Mouse (Mus musculus): Measurements from ENCODE around the gene Fat2. TPM values are rescaled to one million over a fixed set of nuclear protein-coding genes. Genes with fewer than 3 reads are reported as not detected.

Gene Fat2
- total RNA-seq, 1 experiment from 2014 or later, result not detected

GRCm38 (mm10) chr11:55265647-55266046, 70.7 kb downstream of the Fat2 start:
- no peak for ATAC-seq (replicated peaks; ENCODE audit: insufficient number of reproducible peaks, low FRiP score, low TSS enrichment, poor library complexity, severe bottlenecking)

DNA sequence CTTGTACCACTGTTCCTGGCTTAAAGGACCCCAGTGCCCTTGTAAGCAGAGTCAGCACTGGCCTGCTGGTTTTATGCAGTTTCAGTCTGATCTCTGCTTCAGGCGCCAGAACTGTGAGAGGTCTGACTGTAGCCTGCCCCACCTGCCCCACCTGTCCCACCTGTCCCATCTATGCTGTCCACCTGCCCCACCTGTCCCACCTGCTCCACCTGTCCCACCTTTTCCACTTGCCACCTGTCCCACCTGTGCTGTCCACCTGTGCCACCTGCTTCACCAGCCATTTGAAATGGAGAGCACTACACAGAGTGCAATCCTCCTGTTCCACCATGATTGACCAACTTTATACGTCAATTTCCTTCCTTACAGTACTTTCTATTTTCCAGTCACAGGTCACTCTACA, 72.0 kb downstream of the Fat2 start:
- no peak for ATAC-seq (replicated peaks; ENCODE audit: insufficient number of reproducible peaks, low FRiP score, low TSS enrichment, poor library complexity, severe bottlenecking)

- no peak for ATAC-seq (replicated peaks; ENCODE audit: insufficient number of reproducible peaks, low FRiP score, low TSS enrichment, poor library complexity, severe bottlenecking)
Measured at GRCm38 (mm10) chr11:55262000-55262399, 74.4 kb downstream of the Fat2 start.

- ATAC-seq (replicated peaks; ENCODE audit: insufficient number of reproducible peaks, low FRiP score, low TSS enrichment, poor library complexity, severe bottlenecking), result no peak
Measured at GRCm38 (mm10) chr11:55261105-55261504, 75.3 kb downstream of the Fat2 start.

DNA sequence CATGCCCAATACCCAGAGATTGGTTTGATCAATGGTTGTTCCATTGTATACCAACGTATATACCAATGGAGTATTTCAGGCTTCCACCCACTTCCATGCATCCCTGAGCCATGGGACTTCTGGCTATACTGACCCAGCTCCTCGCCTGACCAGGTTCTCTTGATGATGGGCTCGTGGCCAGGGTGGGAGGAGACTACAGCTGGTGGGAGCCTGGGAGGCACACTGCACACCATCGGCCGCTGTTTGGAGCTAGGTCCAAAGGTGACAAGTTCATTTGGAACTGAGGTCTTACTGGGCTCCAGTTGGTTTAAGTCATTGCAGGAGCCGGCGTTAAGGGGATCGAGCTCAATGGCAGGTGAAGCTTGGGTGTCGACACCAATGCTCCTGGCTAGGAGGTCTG, 83.0 kb downstream of the Fat2 start:
- ATAC-seq (replicated peaks; ENCODE audit: insufficient number of reproducible peaks, low FRiP score, low TSS enrichment, poor library complexity, severe bottlenecking), result no peak

DNA sequence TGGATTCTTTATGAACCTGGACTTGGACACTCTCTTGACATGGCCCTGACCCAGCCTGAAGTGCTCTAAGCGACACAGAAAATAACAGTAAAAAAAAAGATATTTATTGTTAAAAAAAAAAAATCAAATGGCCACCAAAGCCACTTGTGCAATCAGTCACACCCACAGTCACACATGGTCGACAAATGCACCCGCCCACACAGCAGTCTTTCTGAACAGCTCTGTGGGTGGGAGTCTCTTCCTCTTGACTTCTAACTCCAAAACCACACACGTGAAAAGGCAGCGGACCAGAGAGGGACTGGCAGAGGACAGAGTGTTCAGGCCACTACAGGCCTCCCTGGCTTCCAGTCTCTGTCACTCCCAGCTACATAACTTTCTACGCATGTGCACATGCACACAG, 85.8 kb downstream of the Fat2 start:
- no peak for ATAC-seq (replicated peaks; ENCODE audit: insufficient number of reproducible peaks, low FRiP score, low TSS enrichment, poor library complexity, severe bottlenecking)

DNA sequence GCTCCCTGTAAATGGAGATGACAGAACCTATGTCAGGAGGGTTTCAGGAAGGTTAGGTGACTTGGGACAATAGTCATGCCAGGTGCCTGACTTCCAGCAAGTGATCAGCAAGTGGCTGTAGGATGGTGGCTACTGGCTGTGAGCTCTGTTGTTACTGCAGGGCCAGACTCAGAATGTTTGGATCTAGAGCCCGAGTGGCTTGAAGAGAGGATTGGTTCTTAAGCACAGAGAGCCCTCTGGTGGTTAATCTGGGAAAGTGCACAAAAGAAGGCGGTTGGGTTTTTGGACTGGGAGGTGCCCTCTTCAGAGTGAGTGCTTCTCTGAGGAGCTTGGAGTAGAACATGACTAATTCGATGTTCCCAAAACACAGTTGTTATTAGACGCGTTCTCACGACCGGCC, 95.8 kb downstream of the Fat2 start:
- ATAC-seq (replicated peaks; ENCODE audit: insufficient number of reproducible peaks, low FRiP score, low TSS enrichment, poor library complexity, severe bottlenecking), result peak; percentile 80

- no peak for ATAC-seq (replicated peaks; ENCODE audit: insufficient number of reproducible peaks, low FRiP score, low TSS enrichment, poor library complexity, severe bottlenecking)
Measured at GRCm38 (mm10) chr11:55239496-55239895, 96.9 kb downstream of the Fat2 start.

DNA sequence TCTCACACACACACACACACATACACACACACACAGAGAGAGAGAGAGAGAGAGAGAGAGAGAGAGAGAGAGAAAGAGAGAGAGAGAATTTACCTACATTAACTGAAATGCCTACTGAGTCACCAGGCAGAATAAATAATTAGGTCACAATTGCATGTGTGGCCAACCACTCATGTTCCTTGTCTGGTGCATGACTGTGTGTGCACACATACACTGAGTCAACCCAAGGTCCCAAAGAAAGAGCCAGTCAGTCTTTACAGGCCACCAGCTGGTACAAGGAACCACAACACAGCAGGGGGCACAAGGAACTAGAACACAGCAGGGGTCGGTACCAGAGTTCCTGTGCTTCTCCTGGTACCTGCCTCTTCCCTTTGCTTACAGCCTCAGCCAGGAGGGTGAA, 99.5 kb downstream of the Fat2 start:
- ATAC-seq (replicated peaks; ENCODE audit: insufficient number of reproducible peaks, low FRiP score, low TSS enrichment, poor library complexity, severe bottlenecking), result no peak

- no peak for ATAC-seq (replicated peaks; ENCODE audit: insufficient number of reproducible peaks, low FRiP score, low TSS enrichment, poor library complexity, severe bottlenecking)
Measured at GRCm38 (mm10) chr11:55234791-55235190, 101.6 kb downstream of the Fat2 start.

DNA sequence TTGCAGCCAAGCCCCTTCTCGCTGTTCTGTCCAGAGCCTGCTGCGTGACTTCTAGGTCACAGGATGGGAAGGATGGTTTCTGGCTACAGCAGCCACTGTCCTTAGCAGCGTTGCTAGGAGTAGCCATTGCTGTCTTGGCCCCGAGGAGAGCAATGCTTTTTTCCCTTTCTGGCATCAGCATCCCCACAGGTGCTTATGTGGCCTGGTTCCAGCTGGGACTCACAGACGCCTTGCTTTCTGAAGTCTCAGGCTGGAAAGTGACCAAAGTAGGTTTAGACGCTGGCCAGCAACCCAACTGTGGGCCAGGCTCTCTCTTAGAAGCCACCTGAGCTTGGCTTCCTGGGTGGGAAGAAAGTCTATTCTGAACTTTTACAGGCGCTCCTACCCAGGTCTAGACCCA, 102.1 kb downstream of the Fat2 start:
- no peak for ATAC-seq (replicated peaks; ENCODE audit: insufficient number of reproducible peaks, low FRiP score, low TSS enrichment, poor library complexity, severe bottlenecking)

- ATAC-seq (replicated peaks; ENCODE audit: insufficient number of reproducible peaks, low FRiP score, low TSS enrichment, poor library complexity, severe bottlenecking), result no peak
Measured at GRCm38 (mm10) chr11:55231034-55231433, 105.3 kb downstream of the Fat2 start.

DNA sequence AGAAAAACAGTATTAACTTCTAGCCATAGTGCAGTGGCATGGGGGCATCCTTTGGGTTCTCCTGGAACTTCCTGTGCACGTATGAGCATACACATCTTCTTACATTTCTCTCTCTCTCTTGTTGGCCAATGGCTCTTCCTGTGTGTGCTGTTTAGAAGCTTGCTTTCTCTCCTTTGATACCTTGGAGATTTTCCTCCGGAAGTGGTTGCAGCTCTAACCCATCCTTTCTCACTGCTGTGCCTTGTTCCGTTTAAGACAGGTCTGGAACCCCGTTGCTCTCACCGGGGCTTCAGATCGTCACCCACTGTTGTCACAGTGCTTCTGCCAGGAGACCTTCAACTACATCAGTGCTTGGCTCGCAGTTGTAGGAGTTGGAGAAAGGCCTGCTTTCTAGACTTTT, 115.1 kb downstream of the Fat2 start:
- ATAC-seq (replicated peaks; ENCODE audit: insufficient number of reproducible peaks, low FRiP score, low TSS enrichment, poor library complexity, severe bottlenecking), result no peak

DNA sequence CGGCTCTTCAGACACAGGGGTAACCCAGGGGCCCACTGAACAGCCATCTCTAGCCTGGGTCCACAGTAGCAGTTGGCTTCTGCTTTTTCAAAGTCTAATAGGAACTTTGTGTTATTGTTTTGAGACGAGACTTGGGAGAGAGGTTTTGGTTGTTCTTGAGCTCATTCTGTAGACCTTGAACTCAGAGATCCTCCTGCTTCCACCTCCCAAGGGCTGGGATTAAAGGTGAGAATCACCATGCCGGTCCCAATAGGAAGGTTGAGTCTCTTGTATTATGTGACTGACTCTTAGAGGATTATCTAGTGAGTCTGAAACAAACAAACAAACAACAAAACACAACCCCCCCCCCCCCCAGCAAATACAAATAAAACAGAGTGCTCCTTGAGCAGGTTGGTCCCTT, 117.9 kb downstream of the Fat2 start:
- ATAC-seq (replicated peaks; ENCODE audit: insufficient number of reproducible peaks, low FRiP score, low TSS enrichment, poor library complexity, severe bottlenecking), result no peak

DNA sequence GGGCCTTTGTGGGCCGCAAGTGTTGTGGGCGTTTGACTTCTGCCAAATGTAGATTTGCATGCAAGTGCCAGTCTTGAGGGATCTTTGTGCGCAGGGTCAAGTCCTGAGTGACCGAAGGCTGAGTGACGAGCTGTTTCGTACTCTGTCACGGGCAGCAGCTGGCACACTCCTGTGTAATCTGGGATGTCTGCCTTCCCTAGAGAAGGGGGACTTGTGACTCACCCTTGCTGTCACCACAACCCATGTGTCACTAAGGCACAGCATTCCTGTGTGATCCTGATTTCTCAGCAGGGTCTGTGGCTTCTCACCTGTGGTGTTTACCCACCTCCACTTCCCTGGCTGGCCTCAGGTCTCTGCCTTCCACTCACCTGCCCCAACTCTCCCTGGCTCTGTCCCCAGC, 118.5 kb downstream of the Fat2 start:
- ATAC-seq (replicated peaks; ENCODE audit: insufficient number of reproducible peaks, low FRiP score, low TSS enrichment, poor library complexity, severe bottlenecking), result no peak

DNA sequence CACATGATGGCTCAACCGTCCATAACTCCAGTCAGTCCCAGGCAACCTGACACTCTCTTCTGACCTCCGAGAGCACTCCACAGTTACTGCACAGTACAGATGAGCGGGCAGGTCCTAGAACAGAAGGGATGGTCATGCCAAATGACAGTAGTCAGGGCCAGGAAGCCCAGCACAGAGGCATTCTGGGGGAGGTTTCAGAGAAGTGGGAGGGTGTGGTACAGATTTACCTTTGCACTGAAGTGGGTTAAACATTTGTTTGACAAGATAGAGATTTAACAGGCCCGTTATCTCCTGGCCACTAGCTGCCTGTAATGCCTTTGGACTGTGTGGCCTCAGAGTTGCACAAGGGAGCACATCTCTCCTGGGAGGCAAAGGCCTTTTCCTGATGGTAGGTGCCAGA, 118.9 kb downstream of the Fat2 start:
- no peak for ATAC-seq (replicated peaks; ENCODE audit: insufficient number of reproducible peaks, low FRiP score, low TSS enrichment, poor library complexity, severe bottlenecking)

DNA sequence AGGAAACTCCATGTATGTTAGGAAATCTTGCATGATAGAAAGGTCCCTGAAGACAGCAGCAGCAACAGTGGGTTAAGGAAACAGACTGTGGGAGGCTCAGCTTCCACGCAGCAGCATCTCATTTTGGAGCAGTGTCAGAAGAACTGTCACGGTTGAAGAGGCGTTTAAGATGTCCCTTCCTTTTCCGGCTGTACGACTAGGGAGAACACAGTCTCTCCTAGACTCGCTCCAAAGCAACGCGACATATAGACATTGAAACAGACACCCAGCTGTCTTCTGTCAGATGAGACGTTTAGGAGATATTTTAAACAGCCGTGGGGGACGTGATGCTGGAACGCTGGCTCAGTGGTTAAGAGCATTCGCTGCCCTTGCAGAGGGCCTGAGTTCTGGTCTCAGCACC, 119.5 kb downstream of the Fat2 start:
- ATAC-seq (replicated peaks; ENCODE audit: insufficient number of reproducible peaks, low FRiP score, low TSS enrichment, poor library complexity, severe bottlenecking), result no peak

GRCm38 (mm10) chr11:55216061-55216460, 120.3 kb downstream of the Fat2 start:
- no peak for ATAC-seq (replicated peaks; ENCODE audit: insufficient number of reproducible peaks, low FRiP score, low TSS enrichment, poor library complexity, severe bottlenecking)

GRCm38 (mm10) chr11:55214978-55215377, 121.4 kb downstream of the Fat2 start:
- ATAC-seq (replicated peaks; ENCODE audit: insufficient number of reproducible peaks, low FRiP score, low TSS enrichment, poor library complexity, severe bottlenecking), result no peak

DNA sequence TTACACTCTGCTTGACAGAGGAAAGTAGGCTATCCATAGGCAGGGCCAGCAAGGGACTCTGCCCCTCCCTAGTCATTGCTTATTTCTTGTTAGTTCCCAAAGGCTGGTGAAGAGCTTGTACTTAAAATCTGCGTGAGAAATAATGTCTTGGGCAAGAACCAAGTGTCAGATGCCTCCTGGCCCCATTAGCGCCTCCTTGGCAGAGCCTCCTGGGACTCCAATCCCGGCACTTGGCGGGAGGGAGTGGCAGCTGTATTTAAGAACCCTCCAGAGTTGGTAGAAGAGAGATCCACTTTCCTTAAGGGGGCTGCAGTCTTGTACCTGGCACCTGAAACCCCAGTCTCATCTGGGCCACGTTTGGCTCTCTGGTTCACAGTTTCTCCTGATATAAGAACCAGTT, 122.2 kb downstream of the Fat2 start:
- ATAC-seq (replicated peaks; ENCODE audit: insufficient number of reproducible peaks, low FRiP score, low TSS enrichment, poor library complexity, severe bottlenecking), result no peak

DNA sequence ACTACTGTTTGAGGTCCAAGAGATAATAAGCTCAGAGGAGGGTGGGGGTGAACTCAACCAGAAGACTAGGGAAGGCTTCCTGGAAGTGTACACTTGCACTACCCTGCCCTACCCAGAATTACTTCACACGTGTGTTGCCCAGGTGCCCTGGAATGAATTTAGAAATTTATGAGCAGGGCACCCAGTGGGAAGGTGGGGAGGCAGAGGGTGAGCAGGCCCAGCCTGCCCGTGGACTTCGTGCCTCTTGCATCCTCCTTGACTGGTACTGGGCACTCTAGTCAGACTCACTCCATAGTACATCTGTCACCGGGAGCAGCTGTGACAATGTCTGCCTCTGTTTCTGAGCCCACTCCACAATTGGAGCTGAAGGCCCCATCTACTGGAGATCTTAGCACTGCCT, 122.8 kb downstream of the Fat2 start:
- ATAC-seq (replicated peaks; ENCODE audit: insufficient number of reproducible peaks, low FRiP score, low TSS enrichment, poor library complexity, severe bottlenecking), result no peak
